Mouse (Mus musculus) gonadal fat pad, adult 2 months (tissue): Measurements from ENCODE around the gene Nxnl1. TPM values are rescaled to one million over a fixed set of nuclear protein-coding genes. Genes with fewer than 3 reads are reported as not detected.

Experiments
- DNase-seq: peaks from one replicate; pipeline ENCODE4 v3.0.0-alpha.2; 2012; ENCODE audit warnings: low read depth
- polyA plus RNA-seq: library from polyadenylated mRNA; depleted of rRNA; stranded (reverse); fragments of >200 nt; gene quantifications from 2 replicates; pipeline ENCODE4 v1.2.3, GENCODE M21; 2012; rRNA removed

The Nxnl1 gene
- 0.41 and 0.53 TPM in 2 replicates for polyA plus RNA-seq

DNA sequence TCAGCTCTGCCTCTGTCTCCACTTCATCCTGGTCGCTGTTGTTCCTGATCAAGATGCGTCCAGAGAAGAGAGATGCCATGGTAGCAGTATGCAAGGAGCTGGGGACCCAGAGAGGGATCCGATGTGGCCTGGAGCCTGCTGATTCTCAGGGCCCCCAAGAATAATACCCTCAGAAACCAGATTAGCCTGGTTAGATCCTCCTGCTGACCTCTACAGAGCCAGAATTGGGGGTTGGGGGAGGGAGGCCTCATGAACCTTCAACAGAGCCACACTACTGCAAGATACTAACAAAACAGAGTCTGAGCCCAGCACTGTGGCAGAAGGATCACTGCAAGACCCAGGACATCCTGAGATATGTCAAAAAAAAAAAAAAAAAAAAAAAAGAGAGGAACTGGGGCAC lies at the start of gene Nxnl1:
Gene Nxnl1, minus strand, starts transcription at position 101 of the 400 bp plus-strand sequence.
- DNase-seq, result no peak

DNA sequence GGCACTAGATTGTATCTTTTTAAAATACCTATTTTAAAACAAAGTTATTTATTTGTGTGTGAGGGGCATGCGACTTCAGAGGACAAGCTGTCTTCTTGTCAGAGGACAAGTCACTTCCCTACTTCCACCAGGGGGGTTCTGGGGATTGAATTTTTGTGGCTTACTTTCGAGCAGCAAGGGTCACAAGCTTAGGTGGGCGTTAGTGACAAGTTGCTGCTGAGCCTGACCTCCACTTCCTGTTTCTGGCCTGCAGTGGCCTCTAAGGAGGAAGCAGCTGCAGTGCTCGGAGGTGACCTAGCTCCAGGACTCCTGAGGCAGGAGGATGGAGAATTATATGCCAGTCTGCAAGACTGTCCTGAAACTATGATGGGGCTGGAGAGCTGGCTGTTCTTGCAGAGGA lies 47.0 kb upstream of the Nxnl1 start:
- DNase-seq, result no peak

- DNase-seq, result no peak
These were observed 45.7 kb upstream of the Nxnl1 start for GRCm38 (mm10) chr8:71612141-71612540.

- peak; percentile 87 for DNase-seq
These were observed 44.6 kb upstream of the Nxnl1 start, which contains the start of gene Colgalt1 for GRCm38 (mm10) chr8:71610822-71611651. Gene Colgalt1 (plus strand): TSS chr8:71610998.

DNA sequence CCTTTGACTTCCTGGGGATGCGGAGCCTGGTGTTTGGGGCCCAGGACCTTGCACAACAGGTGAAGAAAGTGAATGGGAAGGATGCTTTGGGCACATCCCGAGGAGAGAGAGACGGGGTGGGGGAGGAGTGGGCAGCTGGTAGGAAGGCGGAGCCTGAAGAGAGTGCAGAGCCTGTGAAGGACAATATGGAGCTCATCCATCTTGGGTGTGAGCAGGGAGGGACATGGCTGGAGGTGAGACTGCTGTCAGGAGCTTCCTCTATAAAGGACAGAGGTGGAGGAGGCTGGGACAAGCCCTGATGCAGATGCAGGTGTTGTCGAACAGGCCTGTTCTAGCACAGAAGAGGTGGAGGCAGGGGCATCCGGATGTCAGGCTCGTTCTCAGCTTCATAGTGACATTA lies 37.6 kb upstream of the Nxnl1 start:
- DNase-seq, result no peak

GRCm38 (mm10) chr8:71602666-71603334 lies 36.4 kb upstream of the Nxnl1 start:
- no peak for DNase-seq

GRCm38 (mm10) chr8:71601939-71602665 lies 35.7 kb upstream of the Nxnl1 start:
- DNase-seq, result no peak

DNA sequence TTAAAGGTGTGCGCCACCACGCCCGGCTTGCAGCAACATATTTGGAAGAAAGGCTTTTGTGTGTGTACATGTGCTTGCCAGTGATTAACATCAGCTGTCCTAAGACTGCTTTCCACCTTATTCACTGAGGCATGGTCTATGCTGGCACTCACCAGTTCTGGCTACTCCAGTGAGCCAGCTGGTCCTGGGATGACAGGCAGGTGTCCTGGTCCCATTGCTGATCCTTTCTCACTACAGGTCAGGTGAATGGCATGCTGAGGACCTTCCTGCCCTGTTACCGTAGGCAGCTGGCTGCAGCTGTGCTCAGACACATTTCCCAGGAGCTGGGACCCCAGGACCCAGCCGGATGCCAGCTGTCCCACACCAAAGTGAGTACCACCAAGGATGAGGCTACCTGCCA lies 32.4 kb upstream of the Nxnl1 start:
- DNase-seq, result no peak

GRCm38 (mm10) chr8:71598375-71598774 lies 32.0 kb upstream of the Nxnl1 start:
- DNase-seq, result no peak

DNA sequence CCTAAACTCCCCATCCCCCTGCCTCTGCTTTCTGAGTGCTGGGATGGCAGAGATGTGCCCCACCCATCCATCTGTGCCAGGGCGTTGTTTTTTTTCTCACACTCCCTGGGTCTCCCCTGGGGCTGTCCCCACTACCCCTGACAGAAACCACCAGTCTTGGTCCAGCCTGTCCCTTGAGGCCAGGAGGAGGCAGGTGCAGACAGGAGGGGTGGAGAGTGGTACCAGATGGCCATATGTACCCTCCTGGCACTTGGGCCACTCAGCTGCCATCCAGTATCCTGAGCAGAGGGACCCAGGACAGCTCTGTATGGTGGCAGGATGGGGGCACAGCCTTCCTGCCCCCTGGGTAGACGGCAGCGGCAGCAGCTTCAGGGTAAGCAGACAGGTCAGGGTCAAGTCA lies 31.1 kb upstream of the Nxnl1 start, which contains the start of gene Fam129c:
Gene Fam129c, plus strand, starts transcription at position 198 of the 400 bp plus-strand sequence.
- no peak for DNase-seq

GRCm38 (mm10) chr8:71596798-71597197 lies 30.4 kb upstream of the Nxnl1 start:
- DNase-seq, result no peak

GRCm38 (mm10) chr8:71596384-71596783 lies 30.0 kb upstream of the Nxnl1 start:
- no peak for DNase-seq

DNA sequence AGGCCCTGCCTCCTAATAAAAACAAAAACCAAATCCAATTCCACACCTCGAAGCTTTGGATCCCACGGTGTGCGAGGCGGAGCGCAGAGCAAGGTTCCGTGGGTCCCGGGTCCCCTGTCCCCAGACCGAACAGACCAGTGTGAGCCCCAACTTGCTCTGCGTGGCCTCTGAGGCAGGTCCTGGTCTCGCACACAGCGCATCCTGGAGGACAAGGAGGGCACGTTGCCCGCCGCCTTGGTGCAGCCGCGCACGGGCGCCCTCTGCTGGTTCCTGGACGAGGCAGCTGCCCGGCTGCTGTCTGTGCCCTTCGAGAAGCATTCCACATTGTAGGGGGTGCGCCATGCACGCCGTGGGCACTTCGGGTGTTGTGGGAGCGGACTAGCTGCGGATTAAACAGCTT lies 29.5 kb upstream of the Nxnl1 start:
- no peak for DNase-seq

GRCm38 (mm10) chr8:71594324-71594722 lies 27.9 kb upstream of the Nxnl1 start:
- no peak for DNase-seq

DNA sequence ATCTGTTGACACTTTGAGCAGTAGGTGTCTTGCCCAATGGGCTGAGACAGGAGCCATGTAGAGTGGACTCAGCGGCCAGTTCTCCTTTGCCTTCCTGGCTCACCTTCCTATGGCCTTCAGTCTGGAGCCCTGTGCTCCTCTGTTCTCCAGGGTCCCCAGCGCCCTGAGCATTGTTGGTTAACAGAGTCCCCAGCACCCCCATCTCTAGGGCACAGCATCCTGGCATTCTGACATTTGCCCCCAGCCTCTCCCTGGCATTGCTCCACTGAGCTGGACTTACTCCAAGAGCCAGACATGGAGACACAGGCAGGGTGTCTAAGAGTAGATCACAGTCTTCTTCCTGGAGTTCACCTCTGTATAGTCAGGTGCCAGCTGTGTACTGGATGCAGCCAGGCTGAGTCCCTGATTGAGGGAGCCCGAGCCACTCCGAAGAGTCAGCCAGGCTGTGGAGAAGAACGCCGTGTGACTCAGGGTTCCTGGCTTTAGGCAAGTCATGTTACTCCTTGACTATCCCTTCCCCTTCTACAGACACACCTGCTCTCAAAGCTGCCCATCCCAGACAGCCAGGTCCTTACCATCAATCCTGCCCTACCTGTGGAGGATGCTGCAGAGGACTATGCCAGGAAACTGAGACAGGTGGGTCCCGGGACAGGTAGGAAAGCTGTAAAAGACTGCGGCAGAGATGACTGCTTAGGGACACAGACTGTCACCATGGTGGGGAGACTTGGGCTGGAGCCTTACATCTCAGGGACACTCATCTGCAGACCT lies 27.3 kb upstream of the Nxnl1 start:
- no peak for DNase-seq

GRCm38 (mm10) chr8:71592374-71593170 lies 26.2 kb upstream of the Nxnl1 start:
- no peak for DNase-seq

DNA sequence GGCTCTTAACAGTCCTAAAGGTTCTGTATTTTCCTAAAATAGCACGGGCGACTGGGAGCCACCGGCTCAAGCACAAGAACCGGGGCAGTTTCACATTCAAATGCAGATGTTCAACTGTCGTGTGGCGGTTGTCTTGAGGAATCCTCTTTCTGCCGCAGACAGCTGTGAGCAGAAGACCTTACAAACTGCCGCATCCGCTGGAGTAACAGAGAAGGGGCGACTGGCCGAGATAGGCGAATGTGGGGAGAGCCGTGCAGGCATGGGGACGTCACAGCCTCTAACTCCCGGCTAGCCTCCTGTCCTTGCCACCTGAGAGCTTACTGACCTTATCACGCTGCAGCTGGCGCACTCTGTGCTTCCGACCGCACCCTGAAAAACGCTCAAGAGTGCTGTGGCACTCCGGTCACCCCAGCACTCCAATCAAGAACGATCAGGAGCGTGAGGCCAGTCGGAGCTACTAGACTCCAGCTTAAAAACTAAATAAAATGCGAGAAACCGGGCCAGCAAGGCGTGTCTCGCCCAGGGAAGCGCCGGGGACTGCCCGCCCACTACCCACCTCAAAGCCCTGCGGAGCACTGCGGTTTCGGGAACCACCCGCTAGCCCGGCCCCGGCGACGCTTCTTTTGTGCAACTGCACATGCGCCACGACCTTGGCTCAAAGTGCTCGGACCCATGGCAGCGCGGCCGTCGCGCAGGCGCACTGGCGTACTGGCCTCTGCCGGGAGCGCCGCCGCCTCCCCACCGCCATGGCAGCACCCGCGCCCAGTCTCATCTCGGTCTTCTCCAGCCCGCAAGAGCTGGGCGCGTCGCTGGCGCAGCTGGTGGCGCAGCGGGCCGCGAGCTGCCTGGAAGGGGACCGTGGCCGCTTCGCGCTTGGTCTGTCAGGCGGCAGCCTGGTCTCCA lies 25.3 kb upstream of the Nxnl1 start, which contains the start of gene Pgls:
Gene Pgls, plus strand, starts transcription at position 706 of the 903 bp plus-strand sequence.
- no peak for DNase-seq

DNA sequence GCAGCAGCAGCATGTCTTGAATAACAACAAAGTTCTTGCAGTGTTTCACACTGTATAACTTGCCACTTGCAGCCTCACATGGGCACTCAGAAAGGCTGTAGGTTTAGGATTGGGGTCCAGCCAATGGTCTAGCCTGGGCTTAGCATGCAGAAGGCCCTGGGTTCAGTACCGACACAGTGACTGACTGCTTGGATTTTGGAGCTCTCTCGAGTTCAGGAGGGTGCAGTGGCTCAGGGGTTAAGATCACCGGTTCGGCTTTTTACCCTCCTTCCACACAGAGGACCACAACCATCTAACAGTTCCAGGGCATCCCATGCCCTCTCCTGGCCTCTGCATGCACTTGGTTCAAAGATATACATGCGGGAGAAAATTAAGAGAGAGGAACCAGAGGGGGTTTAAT lies 24.6 kb upstream of the Nxnl1 start:
- DNase-seq, result no peak

- DNase-seq, result no peak
These were observed 22.4 kb upstream of the Nxnl1 start for GRCm38 (mm10) chr8:71588762-71589161.

GRCm38 (mm10) chr8:71586891-71587290 lies 20.5 kb upstream of the Nxnl1 start:
- DNase-seq, result no peak
